Mouse (Mus musculus) limb, embryonic 13.5 days (tissue): ENCODE results near the gene Cntn2. TPM values are rescaled to one million over a fixed set of nuclear protein-coding genes. Genes with fewer than 3 reads are reported as not detected.
A peak's percentile ranks its signal among the peaks of the same experiment; 100 is the strongest.
"Not testable (repeated sequence)": the region's sequence is repeated elsewhere in the genome, so short reads cannot be mapped to it uniquely, and the experiment has no call there.

Experiments used
- ATAC-seq: fragments of 200-750 bp; cut with Nextera tagmentation; 2 replicates; pipeline ENCODE4 v1.8.0; 2017; ENCODE audit warnings: low read depth, moderate number of reproducible peaks, moderate TSS enrichment; ENCODE audit not compliant: low FRiP score
- H3K27ac ChIP-seq: fragments of 300-500 bp; sonication (generic); 2 replicates; pipeline ENCODE4 v1.5.1; 2015; ENCODE audit warnings: inconsistent platforms, mild to moderate bottlenecking, moderate library complexity
- H3K27me3 ChIP-seq: fragments of 300-500 bp; sonication (generic); 2 replicates; pipeline ENCODE4 v1.6.1; 2015; ENCODE audit warnings: mild to moderate bottlenecking, inconsistent platforms
- H3K36me3 ChIP-seq: fragments of 300-500 bp; sonication (generic); 2 replicates; pipeline ENCODE4 v1.6.1; 2015; ENCODE audit warnings: inconsistent platforms, mild to moderate bottlenecking, moderate library complexity
- H3K4me1 ChIP-seq: fragments of 300-500 bp; sonication (generic); 2 replicates; pipeline ENCODE4 v1.6.1; 2015; ENCODE audit warnings: inconsistent platforms
- H3K4me2 ChIP-seq: fragments of 300-500 bp; sonication (generic); replicated peaks from 2 replicates; pipeline ENCODE4 v1.6.1; 2015; ENCODE audit warnings: inconsistent platforms, mild to moderate bottlenecking, moderate library complexity
- H3K4me3 ChIP-seq: fragments of 300-500 bp; sonication (generic); 2 replicates; pipeline ENCODE4 v1.5.1; 2015; ENCODE audit warnings: moderate library complexity, mild to moderate bottlenecking, inconsistent platforms
- H3K9ac ChIP-seq: fragments of 300-500 bp; sonication (generic); 2 replicates; pipeline ENCODE4 v1.6.1; 2015; ENCODE audit warnings: mild to moderate bottlenecking, inconsistent platforms
- H3K9me3 ChIP-seq: fragments of 300-500 bp; sonication (generic); 2 replicates; pipeline ENCODE4 v1.6.1; 2016; ENCODE audit warnings: inconsistent platforms
- WGBS: fragments of 180-500 bp; shearing (Covaris S2); methylation state at CpG from one replicate; pipeline ENCODE4 v1.1.7; 2015; 5-methylcytosine and 5-hydroxymethylcytosine counted together
- polyA plus RNA-seq: library from polyadenylated mRNA; unstranded; fragments of >200 nt; fragmentation: Nextera tagmentation; extraction: Ambion mirVana; gene quantifications from 2 replicates; pipeline ENCODE4 v1.2.1, GENCODE M21; 2015

Gene Cntn2
- polyA plus RNA-seq, 1 experiment from 2014 or later = 0.95 TPM

DNA sequence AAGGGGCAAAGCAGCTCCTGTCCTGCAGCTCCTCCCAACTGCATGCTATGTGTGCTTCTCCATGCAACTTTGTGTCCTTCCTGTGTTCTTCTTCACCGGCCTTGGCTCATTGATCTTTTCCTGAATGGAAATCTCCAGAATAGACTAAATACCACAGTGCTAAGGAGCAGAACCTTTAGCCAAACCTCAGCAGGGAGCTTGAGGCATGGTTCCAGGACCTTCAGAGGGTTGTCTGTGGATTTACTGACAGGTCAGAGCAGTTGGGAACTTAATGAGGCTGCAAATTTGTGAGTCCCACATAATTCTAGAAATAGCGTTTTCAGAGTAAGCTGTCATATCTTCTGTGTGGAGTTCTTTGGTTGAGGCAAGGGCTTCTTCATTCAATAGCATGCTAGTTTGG lies 42.5 kb downstream of the Cntn2 start:
- H3K9ac ChIP-seq = no peak overlapping the region
- ATAC-seq = no peak
- H3K4me3 ChIP-seq = no peak overlapping the region
- H3K36me3 ChIP-seq = peaks cover 91% of the 10 kb centered on the region
- H3K4me1 ChIP-seq = no peaks in the 10 kb centered on the region
- WGBS = 91% methylated on average over 2 of the region's 2 CpGs
- no peaks in the 10 kb centered on the region for H3K27me3 ChIP-seq
- no peaks in the 10 kb centered on the region for H3K9me3 ChIP-seq
- H3K4me2 ChIP-seq = no peak overlapping the region
- H3K27ac ChIP-seq = no peak overlapping the region

DNA sequence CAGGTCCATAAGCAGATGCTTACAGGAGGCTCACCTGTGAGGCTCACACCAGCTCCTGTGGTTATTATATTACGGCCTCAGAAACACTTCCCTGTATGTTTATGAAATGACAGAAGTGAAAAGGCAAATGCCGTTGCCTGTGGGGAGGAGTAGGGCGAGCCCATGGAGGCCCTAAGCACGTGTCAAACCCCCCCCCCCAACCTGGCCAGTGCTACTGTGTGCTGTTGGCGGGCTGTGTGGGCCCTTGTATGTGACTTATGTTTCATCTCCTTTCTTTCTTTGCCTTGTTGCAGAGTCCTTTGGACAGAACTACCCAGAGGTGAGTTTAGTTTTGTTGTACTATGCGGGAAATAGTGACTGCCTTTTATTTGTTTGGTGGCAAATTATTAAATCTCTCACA lies 59.3 kb downstream of the Cntn2 start:
- H3K4me3 ChIP-seq = no peak overlapping the region
- no peak overlapping the region for H3K9ac ChIP-seq
- H3K9me3 ChIP-seq = no peaks in the 10 kb centered on the region
- H3K36me3 ChIP-seq = peaks cover 35% of the 10 kb centered on the region
- H3K27ac ChIP-seq = no peak overlapping the region
- no peak for ATAC-seq
- no peak overlapping the region for H3K4me2 ChIP-seq
- peaks cover 12% of the 10 kb centered on the region for H3K4me1 ChIP-seq
- 84% methylated on average over 6 of the region's 6 CpGs for WGBS
- H3K27me3 ChIP-seq = no peaks in the 10 kb centered on the region

DNA sequence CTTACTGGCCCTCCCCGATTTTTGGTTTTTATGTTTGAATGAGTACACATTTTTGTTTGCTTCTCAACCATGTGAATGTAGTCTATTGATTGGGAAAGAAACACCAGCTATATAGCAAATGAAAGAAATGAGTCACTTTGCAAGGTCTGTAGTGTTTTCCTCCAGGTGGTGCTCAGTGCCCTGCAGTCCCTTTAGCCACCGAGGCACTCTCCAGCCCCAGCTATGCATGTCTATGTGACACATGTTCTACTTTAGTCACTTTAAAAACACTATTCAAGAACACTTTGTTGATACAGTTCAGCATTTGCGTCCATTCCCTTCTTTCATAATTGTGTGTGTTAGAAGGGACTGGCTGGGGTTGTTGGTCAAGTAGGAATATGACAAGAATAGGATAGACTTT lies 59.8 kb downstream of the Cntn2 start:
- Histone ChIP-seq H3K27ac (no peak overlapping the region), H3K9me3 (no peaks in the 10 kb centered on the region), H3K4me3 (no peak overlapping the region), H3K4me2 (no peak overlapping the region), H3K36me3 (peaks cover 29% of the 10 kb centered on the region), H3K27me3 (no peaks in the 10 kb centered on the region), H3K4me1 (peaks cover 18% of the 10 kb centered on the region), H3K9ac (no peak overlapping the region)
- 87% methylated on average over 3 of the region's 3 CpGs for WGBS
- ATAC-seq = no peak

DNA sequence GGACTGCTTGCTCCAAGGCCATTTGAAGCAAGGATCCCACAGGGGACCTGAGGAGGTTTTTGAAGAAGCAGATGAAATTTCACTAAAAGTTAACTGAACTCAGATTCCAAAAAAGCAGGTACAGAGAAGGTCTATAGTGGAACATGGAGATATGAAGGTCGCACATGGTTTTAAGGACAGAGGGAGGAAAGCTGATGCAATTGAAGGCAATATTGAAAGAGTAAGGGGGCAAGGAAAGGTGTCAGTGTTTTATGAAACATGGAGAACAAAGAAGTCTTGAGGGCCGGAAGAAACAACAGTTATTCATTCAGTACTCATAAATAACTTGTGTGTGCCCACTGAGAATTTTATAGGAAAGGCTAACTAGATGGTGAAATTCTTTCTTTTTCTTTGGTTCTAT lies 61.4 kb downstream of the Cntn2 start:
- no peak for ATAC-seq
- Histone ChIP-seq H3K27me3 (no peaks in the 10 kb centered on the region), H3K36me3 (peaks cover 16% of the 10 kb centered on the region), H3K4me1 (peaks cover 22% of the 10 kb centered on the region), H3K4me3 (no peak overlapping the region), H3K9ac (no peak overlapping the region), H3K4me2 (no peak overlapping the region), H3K27ac (no peak overlapping the region), H3K9me3 (no peaks in the 10 kb centered on the region)
- WGBS = 81% methylated on average over 2 of the region's 2 CpGs

DNA sequence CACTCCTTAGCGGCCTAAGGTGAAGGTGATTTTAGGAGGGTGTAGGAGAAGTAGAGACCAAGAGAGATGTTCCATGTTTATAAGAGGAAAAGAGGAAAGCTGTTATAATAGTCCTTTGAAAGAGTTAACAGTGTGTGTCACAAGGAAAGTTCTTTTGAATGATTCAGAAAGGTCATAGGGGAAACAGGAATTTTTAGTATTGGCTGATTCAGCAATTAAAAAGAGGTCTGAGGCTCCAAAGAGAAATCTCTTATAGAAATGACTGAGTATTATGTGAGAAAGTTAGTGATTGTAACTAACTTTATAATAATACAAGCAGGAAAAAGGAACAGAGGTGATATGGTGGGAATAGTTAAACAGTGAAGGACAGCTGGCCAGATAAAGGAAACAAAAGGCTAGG lies 63.6 kb downstream of the Cntn2 start:
- no peaks in the 10 kb centered on the region for H3K27me3 ChIP-seq
- H3K9ac ChIP-seq = no peak overlapping the region
- 88% methylated on average over 1 of the region's 1 CpGs for WGBS
- no peaks in the 10 kb centered on the region for H3K9me3 ChIP-seq
- no peak overlapping the region for H3K27ac ChIP-seq
- ATAC-seq = no peak
- no peak overlapping the region for H3K4me2 ChIP-seq
- no peak overlapping the region for H3K4me3 ChIP-seq
- peaks cover 27% of the 10 kb centered on the region for H3K4me1 ChIP-seq
- peaks cover under 1% of the 10 kb centered on the region; the same call in 1 of the 2 replicates for H3K36me3 ChIP-seq

DNA sequence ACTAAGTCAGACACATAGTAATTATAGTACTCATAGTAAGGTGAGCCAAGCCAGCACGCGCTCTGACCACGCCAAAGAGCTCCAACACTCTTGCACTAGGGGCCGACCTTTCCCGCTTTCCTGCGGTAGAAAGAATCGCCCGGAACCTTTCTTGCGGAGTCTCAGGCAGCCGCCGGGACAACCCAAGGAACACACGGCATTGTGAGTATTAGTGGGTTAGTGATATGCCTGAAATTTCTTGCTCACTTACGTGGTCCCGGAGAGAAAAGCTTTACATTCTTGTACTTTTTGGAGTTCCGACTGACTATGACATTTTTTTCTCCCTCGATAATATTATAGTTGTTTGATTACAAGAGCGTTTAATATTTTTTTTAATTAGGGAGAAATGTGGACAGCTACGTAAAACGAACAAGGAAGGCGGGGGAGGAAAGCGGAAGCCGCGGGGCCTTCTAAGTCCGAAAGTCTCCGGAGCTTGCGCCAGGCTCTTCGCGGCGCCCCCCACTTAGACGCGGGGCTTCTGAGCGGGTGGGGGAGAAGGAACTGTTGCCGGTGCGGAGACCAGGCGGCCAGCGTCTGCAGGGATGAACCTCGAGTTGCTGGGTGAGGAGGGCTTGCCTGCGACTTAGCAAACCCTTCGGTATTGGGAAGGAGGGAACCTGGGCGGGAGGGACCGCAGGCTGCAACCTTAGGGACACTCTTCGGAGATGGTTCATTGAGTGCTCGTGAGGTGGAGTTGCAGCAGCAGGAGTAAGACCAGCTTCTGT lies 65.9 kb downstream of the Cntn2 start, which contains the start of gene Rbbp5:
TSS of gene Rbbp5 (plus strand) at position 438 of the 764 bp plus-strand sequence.
- Histone ChIP-seq H3K4me1 (peaks cover 27% of the 10 kb centered on the region), H3K27me3 (no peaks in the 10 kb centered on the region), H3K9ac (peak within 1 kb of the TSS; percentile 90), H3K9me3 (no peaks in the 10 kb centered on the region), H3K27ac (peak within 1 kb of the TSS; percentile 72; the same call in 1 of the 2 replicates), H3K36me3 (no peaks in the 10 kb centered on the region), H3K4me3 (peak within 1 kb of the TSS; percentile 87), H3K4me2 (peak within 1 kb of the TSS; percentile 72)
- peak; percentile 90 for ATAC-seq
- under 1% methylated on average over 43 of the region's 43 CpGs for WGBS

DNA sequence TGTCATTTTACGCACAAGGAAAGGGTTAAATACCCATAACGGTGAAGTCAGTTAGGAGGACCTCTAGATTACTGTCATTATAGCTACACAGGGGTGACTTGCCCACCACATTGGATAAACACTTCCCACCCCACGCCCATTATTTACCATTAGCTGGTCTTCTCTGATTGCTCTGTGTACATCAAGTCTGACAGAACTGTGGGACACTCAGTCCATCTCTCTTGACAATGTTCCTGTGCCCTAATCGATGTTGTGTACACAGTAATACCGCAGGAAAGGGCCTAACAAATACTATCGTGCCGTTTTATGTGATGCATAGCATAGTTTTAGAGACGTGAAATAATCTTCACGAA lies 66.5 kb downstream of the Cntn2 start:
- Histone ChIP-seq H3K4me1 (peaks cover 22% of the 10 kb centered on the region), H3K4me2 (peak overlapping the region; percentile 72), H3K9ac (peak overlapping the region; percentile 90), H3K27me3 (no peaks in the 10 kb centered on the region), H3K27ac (no peak overlapping the region; the same call in 1 of the 2 replicates), H3K9me3 (no peaks in the 10 kb centered on the region), H3K4me3 (peak overlapping the region; percentile 87), H3K36me3 (no peaks in the 10 kb centered on the region)
- peak; percentile 39 for ATAC-seq
- WGBS = 6% methylated on average over 9 of the region's 9 CpGs

DNA sequence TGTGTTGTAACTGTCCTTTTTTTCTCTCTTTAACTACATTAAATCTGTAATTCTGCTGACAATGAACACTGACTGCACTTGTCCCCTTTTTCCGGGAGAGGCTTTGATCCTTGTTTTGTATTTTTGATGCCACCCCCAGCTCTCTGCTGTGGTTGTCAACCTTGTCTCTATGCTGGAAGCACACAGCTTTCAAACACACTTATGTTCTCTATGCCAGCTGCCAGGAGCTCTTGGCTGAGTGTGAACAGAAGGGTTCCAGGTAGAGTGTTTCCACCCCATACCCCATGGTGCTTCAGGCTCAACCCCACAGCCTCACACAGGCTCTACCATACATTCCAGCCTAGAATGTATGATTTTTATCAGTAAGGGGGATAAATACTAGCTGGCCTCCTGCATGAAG lies 68.6 kb downstream of the Cntn2 start:
- Histone ChIP-seq H3K36me3 (no peaks in the 10 kb centered on the region), H3K27ac (no peak overlapping the region), H3K27me3 (no peaks in the 10 kb centered on the region), H3K4me3 (no peak overlapping the region), H3K9ac (no peak overlapping the region), H3K9me3 (no peaks in the 10 kb centered on the region), H3K4me2 (no peak overlapping the region), H3K4me1 (peaks cover 20% of the 10 kb centered on the region)
- no peak for ATAC-seq
- WGBS = 76% methylated on average over 1 of the region's 1 CpGs

DNA sequence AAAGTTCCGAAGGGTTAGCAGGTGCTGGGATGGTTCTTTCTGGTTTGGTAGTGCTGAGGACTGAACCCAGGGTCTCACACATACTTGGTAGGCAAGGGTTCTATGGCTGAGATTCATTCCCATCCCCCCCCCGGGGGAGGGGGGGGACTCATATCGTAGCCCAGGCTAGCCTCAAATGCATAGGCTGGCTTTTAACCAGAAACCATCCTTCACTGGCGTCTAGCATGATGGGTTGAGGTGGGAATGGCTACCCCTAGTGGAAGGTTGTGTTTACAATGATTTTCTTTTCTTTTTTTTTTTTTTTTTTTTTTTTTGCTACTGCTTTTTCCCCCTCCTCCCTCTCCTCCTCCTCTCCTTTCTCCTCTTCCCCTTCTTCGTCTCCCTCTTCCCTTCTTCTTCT lies 70.5 kb downstream of the Cntn2 start:
- Histone ChIP-seq H3K9ac (no peak overlapping the region), H3K4me1 (peaks cover 9% of the 10 kb centered on the region), H3K4me2 (no peak overlapping the region), H3K9me3 (no peaks in the 10 kb centered on the region), H3K27me3 (no peaks in the 10 kb centered on the region), H3K27ac (no peak overlapping the region), H3K36me3 (no peaks in the 10 kb centered on the region), H3K4me3 (no peak overlapping the region)
- no peak for ATAC-seq
- WGBS = 65% methylated on average over 5 of the region's 5 CpGs

DNA sequence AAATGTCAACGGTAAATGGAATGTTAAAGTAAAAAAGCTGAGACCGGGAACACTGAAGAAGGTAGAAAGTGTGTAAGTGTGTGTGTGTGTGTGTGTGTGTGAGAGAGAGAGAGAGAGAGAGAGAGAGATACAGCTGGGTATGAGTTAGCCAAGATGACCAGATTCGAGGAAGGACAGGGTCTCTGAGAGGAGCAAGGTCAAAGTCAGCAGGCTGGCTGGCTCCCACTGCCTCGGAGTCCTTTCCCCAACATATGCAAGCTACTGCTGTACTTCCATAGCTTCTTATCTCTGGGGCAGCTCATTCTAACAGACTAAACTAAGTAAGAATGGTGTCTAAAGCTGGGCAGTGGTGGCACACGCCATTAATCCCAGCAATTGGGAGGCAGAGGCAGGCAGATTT lies 71.6 kb downstream of the Cntn2 start:
- H3K4me2 ChIP-seq = no peak overlapping the region
- H3K27ac ChIP-seq = no peak overlapping the region
- no peak overlapping the region for H3K9ac ChIP-seq
- no peak overlapping the region for H3K4me3 ChIP-seq
- ATAC-seq = no peak
- no peaks in the 10 kb centered on the region for H3K27me3 ChIP-seq
- H3K9me3 ChIP-seq = no peaks in the 10 kb centered on the region
- peaks cover 9% of the 10 kb centered on the region for H3K4me1 ChIP-seq
- 90% methylated on average over 5 of the region's 5 CpGs for WGBS
- H3K36me3 ChIP-seq = peaks cover 8% of the 10 kb centered on the region; the same call in 1 of the 2 replicates

DNA sequence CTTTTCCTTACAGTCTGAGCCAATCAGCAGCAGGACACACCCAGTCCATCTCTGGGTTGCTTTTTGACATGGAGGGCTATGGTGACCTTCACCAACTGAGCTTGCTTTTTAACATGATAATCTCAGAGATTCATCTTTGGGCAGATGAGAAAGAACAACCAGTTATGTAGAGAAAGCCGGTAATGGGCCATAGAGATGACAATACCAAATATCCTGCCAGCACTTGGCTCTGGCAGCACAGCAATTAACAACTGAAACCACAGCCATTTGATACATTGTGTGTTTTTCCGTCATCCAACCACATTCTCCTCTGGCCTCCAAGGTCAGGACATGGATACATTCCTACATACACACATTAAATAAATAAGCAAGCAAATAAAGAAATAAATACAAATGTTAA lies 72.0 kb downstream of the Cntn2 start:
- Histone ChIP-seq H3K36me3 (peaks cover 11% of the 10 kb centered on the region), H3K4me2 (no peak overlapping the region), H3K4me3 (no peak overlapping the region), H3K9me3 (no peaks in the 10 kb centered on the region), H3K4me1 (peaks cover 9% of the 10 kb centered on the region), H3K27me3 (no peaks in the 10 kb centered on the region), H3K27ac (no peak overlapping the region), H3K9ac (no peak overlapping the region)
- no peak for ATAC-seq
- WGBS = 90% methylated on average over 2 of the region's 2 CpGs

DNA sequence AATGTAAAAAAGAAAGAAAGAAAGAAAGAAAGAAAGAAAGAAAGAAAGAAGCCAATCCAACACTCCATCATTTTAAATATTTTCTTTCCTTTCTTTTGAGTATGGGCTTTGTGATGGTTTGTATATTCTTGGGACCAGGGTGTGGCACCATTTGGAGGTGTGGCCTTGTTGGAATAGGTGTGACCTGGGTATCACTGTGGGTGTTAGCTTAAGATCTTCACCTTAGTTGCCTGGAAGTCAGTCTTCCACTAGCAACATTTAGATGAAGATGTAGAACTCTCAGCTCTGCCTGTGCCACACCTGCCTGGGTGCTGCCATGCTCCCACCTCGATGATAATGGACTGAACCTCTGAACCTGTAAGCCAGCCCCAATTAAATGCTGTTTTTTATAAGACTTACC lies 73.0 kb downstream of the Cntn2 start:
- not testable (repeated sequence) for H3K27ac ChIP-seq, H3K4me1 ChIP-seq, H3K9ac ChIP-seq, H3K9me3 ChIP-seq, H3K4me3 ChIP-seq, H3K4me2 ChIP-seq, H3K27me3 ChIP-seq, ATAC-seq
- H3K36me3 ChIP-seq = peaks cover 21% of the 10 kb centered on the region
- 89% methylated on average over 1 of the region's 1 CpGs for WGBS

DNA sequence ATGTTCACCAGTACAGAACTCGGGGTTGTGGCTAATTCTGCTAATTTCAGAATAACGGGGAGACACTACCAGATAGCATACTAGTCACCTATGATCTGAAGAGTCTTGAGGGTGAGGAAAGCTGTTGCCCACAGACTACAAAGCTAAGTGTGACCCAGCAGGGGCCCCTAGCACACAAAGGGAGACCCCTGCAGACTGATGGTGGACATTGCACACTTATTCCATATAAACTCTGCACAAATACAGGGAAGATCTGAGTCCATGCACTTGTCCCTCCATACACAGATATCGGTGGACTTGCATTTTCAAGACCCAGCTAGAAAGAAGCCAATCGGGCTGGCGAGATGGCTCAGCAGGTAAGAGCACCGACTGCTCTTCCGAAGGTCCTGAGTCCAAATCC lies 73.5 kb downstream of the Cntn2 start:
- no peak for ATAC-seq
- no peaks in the 10 kb centered on the region for H3K27me3 ChIP-seq
- H3K27ac ChIP-seq = no peak overlapping the region
- no peak overlapping the region for H3K4me3 ChIP-seq
- no peak overlapping the region for H3K4me2 ChIP-seq
- H3K4me1 ChIP-seq = 0 out of 2 replicates have a peak, but pooled peaks cover 4% of the 10 kb centered on the region
- no peaks in the 10 kb centered on the region for H3K9me3 ChIP-seq
- peaks cover 27% of the 10 kb centered on the region for H3K36me3 ChIP-seq
- no peak overlapping the region for H3K9ac ChIP-seq
- 91% methylated on average over 7 of the region's 7 CpGs for WGBS
